Mouse (Mus musculus) neural tube, embryonic 15.5 days (tissue): Measurements from ENCODE around the gene Hal. TPM values are rescaled to one million over a fixed set of nuclear protein-coding genes. Genes with fewer than 3 reads are reported as not detected.

Experiments used
- ATAC-seq: fragments of 200-750 bp; cut with Nextera tagmentation; 2 replicates; pipeline ENCODE4 v1.8.0; 2017; ENCODE audit warnings: mild to moderate bottlenecking, moderate TSS enrichment, moderate library complexity; ENCODE audit not compliant: low FRiP score
- H3K27ac ChIP-seq: fragments of 300-500 bp; sonication (generic); replicated peaks from 2 replicates; pipeline ENCODE4 v1.5.1; 2015; ENCODE audit warnings: mild to moderate bottlenecking, inconsistent platforms
- H3K27me3 ChIP-seq: fragments of 300-500 bp; sonication (generic); replicated peaks from 2 replicates; pipeline ENCODE4 v1.6.1; 2015; ENCODE audit warnings: inconsistent platforms
- H3K36me3 ChIP-seq: fragments of 300-500 bp; sonication (generic); 2 replicates; pipeline ENCODE4 v1.6.1; 2015; ENCODE audit warnings: inconsistent platforms
- H3K4me1 ChIP-seq: fragments of 300-500 bp; sonication (generic); 2 replicates; pipeline ENCODE4 v1.6.1; 2015; ENCODE audit warnings: inconsistent platforms
- H3K4me2 ChIP-seq: fragments of 300-500 bp; sonication (generic); 2 replicates; pipeline ENCODE4 v1.6.1; 2015; ENCODE audit warnings: inconsistent platforms, mild to moderate bottlenecking, moderate library complexity
- H3K4me3 ChIP-seq: fragments of 300-500 bp; sonication (generic); replicated peaks from 2 replicates; pipeline ENCODE4 v1.5.1; 2015; ENCODE audit warnings: mild to moderate bottlenecking, inconsistent platforms
- H3K9ac ChIP-seq: fragments of 300-500 bp; sonication (generic); replicated peaks from 2 replicates; pipeline ENCODE4 v1.6.1; 2015; ENCODE audit warnings: mild to moderate bottlenecking, inconsistent platforms
- H3K9me3 ChIP-seq: fragments of 300-500 bp; sonication (generic); replicated peaks from 2 replicates; pipeline ENCODE4 v1.6.1; 2016; ENCODE audit warnings: inconsistent platforms
- WGBS: fragments of 180-500 bp; shearing (Covaris S2); methylation state at CpG from one replicate; pipeline ENCODE4 v1.1.7; 2015; ENCODE audit warnings: mixed read lengths; 5-methylcytosine and 5-hydroxymethylcytosine counted together
- polyA plus RNA-seq: library from polyadenylated mRNA; unstranded; fragments of >200 nt; fragmentation: Nextera tagmentation; extraction: Ambion mirVana; gene quantifications from 2 replicates; pipeline ENCODE4 v1.2.1, GENCODE M21; 2015

Gene Hal
- polyA plus RNA-seq, 1 experiment from 2014 or later: 0.09 TPM

GRCm38 (mm10) chr10:93484511-93484910 lies 4.1 kb upstream of the Hal start:
- ATAC-seq: no peak

DNA sequence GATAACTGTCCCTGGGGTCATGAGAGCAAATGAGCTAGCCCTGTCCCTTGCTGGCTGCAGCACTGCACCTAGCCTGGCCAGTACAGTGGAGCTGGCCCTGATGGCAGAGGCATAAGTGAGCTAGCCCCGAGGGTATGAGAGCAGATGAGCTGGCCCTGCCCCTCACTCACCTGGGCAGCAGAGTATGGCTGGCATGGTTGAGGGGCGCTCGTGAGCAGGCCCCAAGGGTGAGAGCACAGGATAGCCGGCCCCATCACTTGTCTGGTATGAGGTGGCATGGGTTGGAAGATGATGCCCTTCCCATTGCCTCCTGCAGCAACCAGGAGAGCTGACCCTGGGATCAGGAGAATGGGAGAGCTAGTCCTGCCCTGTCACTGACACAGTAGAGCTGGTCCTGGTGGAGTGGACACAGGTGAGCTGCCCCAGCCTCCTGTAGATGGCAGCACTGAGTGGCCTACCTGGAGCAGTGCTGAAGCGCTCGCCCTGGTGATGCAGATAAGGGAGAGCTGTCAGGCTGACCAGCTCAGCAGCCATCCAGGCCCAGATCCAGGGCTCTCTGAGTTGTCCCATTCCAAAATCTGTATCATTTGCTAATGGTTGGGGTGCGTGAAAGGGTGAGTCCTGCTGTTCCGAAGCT lies 3.4 kb upstream of the Hal start:
- Histone ChIP-seq H3K9ac (no peak overlapping the region), H3K27me3 (no peaks in the 10 kb centered on the region), H3K9me3 (no peaks in the 10 kb centered on the region), H3K4me3 (no peak overlapping the region), H3K36me3 (peaks cover 31% of the 10 kb centered on the region), H3K4me1 (no peaks in the 10 kb centered on the region), H3K4me2 (no peak overlapping the region), H3K27ac (no peak overlapping the region)
- ATAC-seq: no peak
- WGBS: 85% methylated on average over 8 of the region's 8 CpGs

More at GRCm38 (mm10) chr10:93484511-93484910, 4.1 kb upstream of the Hal start:
- Histone ChIP-seq H3K9ac (no peak overlapping the region), H3K36me3 (peaks cover 35% of the 10 kb centered on the region), H3K4me3 (no peak overlapping the region), H3K27ac (no peak overlapping the region), H3K4me1 (no peaks in the 10 kb centered on the region), H3K4me2 (no peak overlapping the region), H3K9me3 (no peaks in the 10 kb centered on the region), H3K27me3 (no peaks in the 10 kb centered on the region)
- WGBS: 96% methylated on average over 8 of the region's 8 CpGs

DNA sequence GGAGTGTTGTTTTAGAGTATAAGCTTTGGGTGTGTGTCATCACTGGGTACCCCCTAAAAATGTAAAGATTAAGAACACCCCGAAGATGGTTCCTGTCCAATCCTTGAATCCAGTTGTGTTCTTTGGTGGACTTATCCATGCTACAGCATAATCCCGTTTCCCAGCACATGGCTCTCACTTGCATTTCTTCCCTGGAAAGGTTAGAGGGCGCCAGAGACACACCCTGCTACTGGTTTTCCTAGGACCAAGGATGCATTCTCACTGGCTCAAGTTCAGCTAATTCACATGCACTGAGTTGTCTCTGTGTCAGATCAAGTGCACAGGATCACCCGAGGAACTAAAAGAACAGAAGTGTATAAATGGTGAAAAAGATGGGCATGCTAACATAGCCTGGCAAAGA lies 1.9 kb upstream of the Hal start:
- WGBS: 22% methylated on average over 4 of the region's 4 CpGs
- no peak overlapping the region for H3K4me2 ChIP-seq
- no peaks in the 10 kb centered on the region for H3K4me1 ChIP-seq
- ATAC-seq: no peak
- peaks cover 17% of the 10 kb centered on the region for H3K36me3 ChIP-seq
- no peak overlapping the region for H3K9ac ChIP-seq
- no peak overlapping the region for H3K27ac ChIP-seq
- no peaks in the 10 kb centered on the region for H3K27me3 ChIP-seq
- no peak overlapping the region for H3K4me3 ChIP-seq
- H3K9me3 ChIP-seq: no peaks in the 10 kb centered on the region

DNA sequence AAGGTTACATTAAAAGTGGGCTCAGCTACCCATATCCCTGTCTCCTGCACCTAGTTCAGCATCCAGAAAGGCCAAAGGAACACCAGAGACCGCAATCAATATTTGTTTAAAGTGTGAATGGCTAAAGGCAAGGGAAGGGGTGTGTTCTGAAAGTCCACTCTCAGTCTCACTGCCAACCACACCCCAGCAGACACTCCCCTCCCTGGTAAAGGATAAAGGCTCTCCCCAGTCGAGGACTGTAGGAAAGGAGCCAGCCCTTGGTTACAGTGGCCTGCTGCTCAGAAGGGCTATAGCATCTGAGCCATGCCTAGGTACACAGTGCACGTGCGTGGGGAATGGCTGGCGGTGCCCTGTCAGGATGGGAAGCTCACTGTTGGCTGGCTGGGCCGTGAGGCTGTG lies 259 bp downstream of the Hal start:
- no peak for ATAC-seq
- WGBS: 73% methylated on average over 6 of the region's 6 CpGs

DNA sequence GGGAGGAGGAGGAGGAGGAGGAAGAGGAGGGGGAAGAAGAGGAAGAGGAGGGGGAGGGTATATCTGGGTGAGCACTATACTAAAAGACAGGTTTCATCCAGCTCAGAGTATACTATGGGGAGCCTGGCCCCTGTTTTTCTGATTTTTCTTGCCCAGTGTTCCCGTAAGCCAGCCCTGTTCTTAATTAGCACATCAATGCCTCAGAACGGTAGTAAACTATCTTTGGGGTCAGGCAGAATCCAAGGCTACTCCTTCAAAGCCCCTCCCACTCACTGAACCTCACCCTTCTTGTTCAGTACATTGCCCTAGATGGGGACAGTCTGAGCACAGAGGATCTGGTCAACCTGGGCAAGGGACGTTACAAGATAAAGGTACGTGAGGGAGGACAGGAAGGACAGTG lies 1.9 kb downstream of the Hal start:
- no peaks in the 10 kb centered on the region for H3K4me1 ChIP-seq

More for the DNA sequence above, 259 bp downstream of the Hal start:
- H3K4me1 ChIP-seq: no peaks in the 10 kb centered on the region
- H3K4me3 ChIP-seq: no peak overlapping the region
- no peak overlapping the region for H3K27ac ChIP-seq
- no peaks in the 10 kb centered on the region for H3K9me3 ChIP-seq
- no peak overlapping the region for H3K4me2 ChIP-seq
- no peaks in the 10 kb centered on the region for H3K36me3 ChIP-seq
- H3K9ac ChIP-seq: no peak overlapping the region
- H3K27me3 ChIP-seq: no peaks in the 10 kb centered on the region

GRCm38 (mm10) chr10:93500864-93501263 lies 12.3 kb downstream of the Hal start:
- H3K4me2 ChIP-seq: no peak overlapping the region
- H3K4me3 ChIP-seq: no peak overlapping the region
- H3K27me3 ChIP-seq: no peaks in the 10 kb centered on the region
- 43% methylated on average over 10 of the region's 10 CpGs for WGBS
- no peak overlapping the region for H3K9ac ChIP-seq
- no peaks in the 10 kb centered on the region for H3K36me3 ChIP-seq
- no peak overlapping the region for H3K27ac ChIP-seq
- H3K4me1 ChIP-seq: no peaks in the 10 kb centered on the region
- ATAC-seq: no peak
- no peaks in the 10 kb centered on the region for H3K9me3 ChIP-seq

More for the DNA sequence above, 1.9 kb downstream of the Hal start:
- no peaks in the 10 kb centered on the region for H3K36me3 ChIP-seq
- WGBS: 46% methylated on average over 4 of the region's 4 CpGs
- no peak overlapping the region for H3K9ac ChIP-seq
- H3K27me3 ChIP-seq: no peaks in the 10 kb centered on the region
- H3K27ac ChIP-seq: no peak overlapping the region
- no peak overlapping the region for H3K4me2 ChIP-seq
- H3K9me3 ChIP-seq: no peaks in the 10 kb centered on the region
- no peak overlapping the region for H3K4me3 ChIP-seq
- ATAC-seq: no peak

DNA sequence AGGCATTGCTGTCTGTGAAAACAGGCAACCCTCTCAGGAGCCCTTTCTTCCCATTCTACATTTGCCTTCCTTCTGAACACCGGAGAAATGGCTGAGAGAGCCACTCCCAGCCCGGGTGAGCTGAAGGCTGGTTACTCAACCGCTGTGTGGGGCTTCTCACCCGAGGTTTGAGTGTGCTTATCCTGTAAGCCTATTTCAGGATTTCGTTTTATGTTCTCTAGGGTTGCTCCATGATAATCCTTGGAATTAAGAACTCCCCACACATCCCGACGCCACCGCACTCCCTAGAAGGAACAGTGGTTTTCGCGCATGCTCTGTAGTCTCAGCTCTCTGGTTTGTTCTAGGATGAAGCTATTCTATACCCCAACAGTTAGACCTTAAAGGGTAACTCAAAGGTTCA lies 12.8 kb downstream of the Hal start:
- H3K36me3 ChIP-seq: no peaks in the 10 kb centered on the region
- WGBS: 88% methylated on average over 10 of the region's 10 CpGs
- no peak overlapping the region for H3K4me3 ChIP-seq
- no peaks in the 10 kb centered on the region for H3K4me1 ChIP-seq
- no peak for ATAC-seq
- H3K4me2 ChIP-seq: no peak overlapping the region
- no peak overlapping the region for H3K9ac ChIP-seq
- no peaks in the 10 kb centered on the region for H3K27me3 ChIP-seq
- H3K27ac ChIP-seq: no peak overlapping the region
- H3K9me3 ChIP-seq: no peaks in the 10 kb centered on the region

- H3K36me3 ChIP-seq: no peaks in the 10 kb centered on the region
- no peak for ATAC-seq
- H3K4me3 ChIP-seq: no peak overlapping the region
- H3K9me3 ChIP-seq: no peaks in the 10 kb centered on the region
- 77% methylated on average over 7 of the region's 7 CpGs for WGBS
- H3K27me3 ChIP-seq: no peaks in the 10 kb centered on the region
- H3K9ac ChIP-seq: no peak overlapping the region
- H3K27ac ChIP-seq: no peak overlapping the region
- H3K4me2 ChIP-seq: no peak overlapping the region
- no peaks in the 10 kb centered on the region for H3K4me1 ChIP-seq
These were observed 19.9 kb downstream of the Hal start for GRCm38 (mm10) chr10:93508383-93508970.

GRCm38 (mm10) chr10:93509532-93510153 lies 21.1 kb downstream of the Hal start:
- Histone ChIP-seq H3K9me3 (no peaks in the 10 kb centered on the region), H3K27me3 (no peaks in the 10 kb centered on the region), H3K4me3 (no peak overlapping the region), H3K4me1 (no peaks in the 10 kb centered on the region), H3K36me3 (no peaks in the 10 kb centered on the region), H3K27ac (no peak overlapping the region), H3K4me2 (no peak overlapping the region), H3K9ac (no peak overlapping the region)
- WGBS: 92% methylated on average over 15 of the region's 15 CpGs
- no peak for ATAC-seq

DNA sequence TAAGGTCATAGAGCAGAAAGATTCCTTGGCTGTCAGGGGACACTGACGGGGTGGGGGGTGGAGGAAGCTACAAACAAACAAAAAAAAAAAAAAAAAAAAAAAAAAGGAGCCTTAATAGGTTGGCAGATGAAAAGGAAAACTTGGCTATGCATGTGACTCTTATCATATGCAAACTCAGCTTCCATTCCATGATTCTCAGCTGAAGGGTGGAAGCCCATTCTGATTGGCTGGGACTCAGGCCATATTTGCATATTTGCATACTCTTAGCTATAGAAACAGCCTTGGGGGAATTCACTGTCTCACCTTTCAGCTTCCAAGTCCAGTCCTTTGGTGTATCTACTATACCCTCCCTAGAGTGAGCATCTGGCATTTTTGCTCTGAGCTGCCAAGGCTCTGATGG lies 26.9 kb downstream of the Hal start:
- Histone ChIP-seq H3K9ac (no peak overlapping the region), H3K27me3 (no peaks in the 10 kb centered on the region), H3K4me3 (no peak overlapping the region), H3K4me2 (no peak overlapping the region), H3K27ac (no peak overlapping the region), H3K9me3 (no peaks in the 10 kb centered on the region), H3K36me3 (no peaks in the 10 kb centered on the region), H3K4me1 (no peaks in the 10 kb centered on the region)
- no peak for ATAC-seq
- WGBS: 20% methylated on average over 1 of the region's 1 CpGs

GRCm38 (mm10) chr10:93515927-93516326 lies 27.4 kb downstream of the Hal start:
- Histone ChIP-seq H3K4me1 (no peaks in the 10 kb centered on the region), H3K4me2 (no peak overlapping the region), H3K27ac (no peak overlapping the region), H3K36me3 (no peaks in the 10 kb centered on the region), H3K27me3 (no peaks in the 10 kb centered on the region), H3K9ac (no peak overlapping the region), H3K9me3 (no peaks in the 10 kb centered on the region), H3K4me3 (no peak overlapping the region)
- WGBS: 87% methylated on average over 12 of the region's 12 CpGs
- no peak for ATAC-seq

DNA sequence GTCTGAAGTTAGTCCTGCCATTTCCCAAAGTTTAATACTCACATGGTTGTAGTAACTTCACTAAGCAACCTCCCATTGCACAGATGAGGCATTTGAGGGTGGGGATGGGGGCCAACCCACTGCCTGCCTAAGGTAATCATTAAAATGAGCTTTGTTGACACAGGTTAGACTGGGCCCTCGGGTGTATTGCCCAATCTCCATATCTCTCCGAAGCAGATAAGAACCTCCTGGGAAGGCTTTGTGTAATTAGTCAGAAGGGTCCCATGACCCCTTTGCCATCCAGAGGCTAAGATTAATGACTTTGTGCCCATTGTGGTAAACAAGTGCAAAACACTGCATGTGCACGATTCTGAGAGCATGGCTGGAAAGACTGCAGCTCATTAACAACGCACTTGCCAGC lies 29.2 kb downstream of the Hal start:
- 40% methylated on average over 4 of the region's 4 CpGs for WGBS
- no peaks in the 10 kb centered on the region for H3K36me3 ChIP-seq
- ATAC-seq: no peak

More for the DNA sequence above, 29.2 kb downstream of the Hal start:
- H3K4me1 ChIP-seq: no peaks in the 10 kb centered on the region
- no peaks in the 10 kb centered on the region for H3K9me3 ChIP-seq
- H3K4me2 ChIP-seq: no peak overlapping the region
- no peak overlapping the region for H3K4me3 ChIP-seq
- H3K27me3 ChIP-seq: no peaks in the 10 kb centered on the region
- no peak overlapping the region for H3K27ac ChIP-seq
- H3K9ac ChIP-seq: no peak overlapping the region
